Mouse (Mus musculus): ENCODE results near the gene Stip1. TPM values are rescaled to one million over a fixed set of nuclear protein-coding genes. Genes with fewer than 3 reads are reported as not detected.

Stip1 gene
- polyA plus RNA-seq, 2 experiments = 170 to 205 TPM

GRCm38 (mm10) chr19:7067344-7068050 lies 27.7 kb upstream of the Stip1 start:
- Histone ChIP-seq H3K27me3 (ENCODE audit: control insufficient read depth, insufficient read depth, low read length) (no peaks in the 10 kb centered on the region), H3K27ac (replicated peaks; ENCODE audit: low read depth, low read length) (no peak overlapping the region), H3K4me2 (replicated peaks; ENCODE audit: low read depth, low read length, severe bottlenecking) (no peak overlapping the region), H3K4me3 (replicated peaks; ENCODE audit: low read length) (no peak overlapping the region), H3K9me3 (ENCODE audit: control insufficient read depth, low read length) (no peaks in the 10 kb centered on the region), H3K36me3 (ENCODE audit: control insufficient read depth, insufficient read depth, low read length) (no peaks in the 10 kb centered on the region), H3K9ac (ENCODE audit: low read depth, low read length, severe bottlenecking) (no peak overlapping the region), H3K4me1 (ENCODE audit: control insufficient read depth, insufficient read depth, low read length) (peaks cover 49% of the 10 kb centered on the region)
- TF ChIP-seq POLR2A (IDR thresholded peaks at IDR 0.05; ENCODE audit: borderline replicate concordance, extremely low read depth, insufficient read depth, insufficient read length) = no peak
- ATAC-seq (ENCODE audit: low FRiP score, low read depth) (no peak), DNase-seq (ENCODE audit: low spot score) (no peak)
- 46% methylated on average over 20 of the region's 20 CpGs for WGBS

- 37% methylated on average over 7 of the region's 8 CpGs for WGBS
- no peak overlapping the region for H3K27ac ChIP-seq (replicated peaks; ENCODE audit: low read depth, low read length)
- no peaks in the 10 kb centered on the region for H3K36me3 ChIP-seq (ENCODE audit: control insufficient read depth, insufficient read depth, low read length)
- H3K4me1 ChIP-seq (ENCODE audit: control insufficient read depth, insufficient read depth, low read length) = peaks cover 47% of the 10 kb centered on the region
- H3K9ac ChIP-seq (ENCODE audit: low read depth, low read length, severe bottlenecking) = peak overlapping the region; percentile 25; the same call in 1 of the 2 replicates
- H3K9me3 ChIP-seq (ENCODE audit: control insufficient read depth, low read length) = no peaks in the 10 kb centered on the region
- no peak for TF ChIP-seq POLR2A (IDR thresholded peaks at IDR 0.05; ENCODE audit: borderline replicate concordance, extremely low read depth, insufficient read depth, insufficient read length)
- H3K27me3 ChIP-seq (ENCODE audit: control insufficient read depth, insufficient read depth, low read length) = no peaks in the 10 kb centered on the region
- no peak overlapping the region for H3K4me3 ChIP-seq (replicated peaks; ENCODE audit: low read length)
- peak overlapping the region; percentile 25; the same call in 1 of the 2 replicates for H3K4me2 ChIP-seq (replicated peaks; ENCODE audit: low read depth, low read length, severe bottlenecking)
- DNase-seq (ENCODE audit: low spot score) = no peak
- no peak for ATAC-seq (ENCODE audit: low FRiP score, low read depth)
Observed at GRCm38 (mm10) chr19:7066828-7067342, 27.1 kb upstream of the Stip1 start.

GRCm38 (mm10) chr19:7066034-7066827 lies 26.5 kb upstream of the Stip1 start:
- Histone ChIP-seq H3K4me2 (replicated peaks; ENCODE audit: low read depth, low read length, severe bottlenecking) (peak overlapping the region; percentile 25; the same call in 1 of the 2 replicates), H3K9me3 (ENCODE audit: control insufficient read depth, low read length) (no peaks in the 10 kb centered on the region), H3K27me3 (ENCODE audit: control insufficient read depth, insufficient read depth, low read length) (no peaks in the 10 kb centered on the region), H3K27ac (replicated peaks; ENCODE audit: low read depth, low read length) (no peak overlapping the region), H3K4me3 (replicated peaks; ENCODE audit: low read length) (no peak overlapping the region), H3K9ac (ENCODE audit: low read depth, low read length, severe bottlenecking) (peak overlapping the region; percentile 25; the same call in 1 of the 2 replicates), H3K36me3 (ENCODE audit: control insufficient read depth, insufficient read depth, low read length) (no peaks in the 10 kb centered on the region), H3K4me1 (ENCODE audit: control insufficient read depth, insufficient read depth, low read length) (peaks cover 46% of the 10 kb centered on the region)
- TF ChIP-seq POLR2A (IDR thresholded peaks at IDR 0.05; ENCODE audit: borderline replicate concordance, extremely low read depth, insufficient read depth, insufficient read length) = no peak
- 54% methylated on average over 10 of the region's 15 CpGs for WGBS
- DNase-seq (ENCODE audit: low spot score) (peak; percentile 56), ATAC-seq (ENCODE audit: low FRiP score, low read depth) (no peak)

- Histone ChIP-seq H3K4me2 (replicated peaks; ENCODE audit: low read depth, low read length, severe bottlenecking) (no peak overlapping the region), H3K4me3 (replicated peaks; ENCODE audit: low read length) (no peak overlapping the region), H3K27ac (replicated peaks; ENCODE audit: low read depth, low read length) (no peak overlapping the region), H3K9me3 (ENCODE audit: control insufficient read depth, low read length) (no peaks in the 10 kb centered on the region), H3K36me3 (ENCODE audit: control insufficient read depth, insufficient read depth, low read length) (no peaks in the 10 kb centered on the region), H3K27me3 (ENCODE audit: control insufficient read depth, insufficient read depth, low read length) (no peaks in the 10 kb centered on the region), H3K9ac (ENCODE audit: low read depth, low read length, severe bottlenecking) (no peak overlapping the region), H3K4me1 (ENCODE audit: control insufficient read depth, insufficient read depth, low read length) (peaks cover 30% of the 10 kb centered on the region)
- ATAC-seq (ENCODE audit: low FRiP score, low read depth) = peak; percentile 78
- no peak for TF ChIP-seq POLR2A (IDR thresholded peaks at IDR 0.05; ENCODE audit: borderline replicate concordance, extremely low read depth, insufficient read depth, insufficient read length)
- WGBS = 6% methylated on average over 3 of the region's 3 CpGs
- peak; percentile 79 for DNase-seq (ENCODE audit: low spot score)
Observed at GRCm38 (mm10) chr19:7064571-7064970, 24.8 kb upstream of the Stip1 start.

- peaks cover 21% of the 10 kb centered on the region for H3K4me1 ChIP-seq (ENCODE audit: control insufficient read depth, insufficient read depth, low read length)
- DNase-seq (ENCODE audit: low spot score) (no peak), ATAC-seq (ENCODE audit: low FRiP score, low read depth) (no peak)
- TF ChIP-seq POLR2A (IDR thresholded peaks at IDR 0.05; ENCODE audit: borderline replicate concordance, extremely low read depth, insufficient read depth, insufficient read length) = no peak
- no peak overlapping the region for H3K4me3 ChIP-seq (replicated peaks; ENCODE audit: low read length)
- no peaks in the 10 kb centered on the region for H3K36me3 ChIP-seq (ENCODE audit: control insufficient read depth, insufficient read depth, low read length)
- H3K9me3 ChIP-seq (ENCODE audit: control insufficient read depth, low read length) = no peaks in the 10 kb centered on the region
- no peak overlapping the region for H3K27ac ChIP-seq (replicated peaks; ENCODE audit: low read depth, low read length)
- no peak overlapping the region for H3K4me2 ChIP-seq (replicated peaks; ENCODE audit: low read depth, low read length, severe bottlenecking)
- no peaks in the 10 kb centered on the region for H3K27me3 ChIP-seq (ENCODE audit: control insufficient read depth, insufficient read depth, low read length)
- no peak overlapping the region for H3K9ac ChIP-seq (ENCODE audit: low read depth, low read length, severe bottlenecking)
- WGBS = 85% methylated on average over 8 of the region's 8 CpGs
Observed at GRCm38 (mm10) chr19:7062916-7063315, 23.1 kb upstream of the Stip1 start.

Measured in limb, embryonic 14.5 days (tissue).